ENCODE assay signal across 30 mouse cellular contexts in genomic region chr3:28350147-28350801, GRCm38 (mm10).
DNase-seq lines count a peak whose midpoint lies in the region; ATAC-seq and TF ChIP-seq lines count a peak whose summit lies in the region.
"Had no signal": no experiment of that assay in that cellular context is flagged by ENCODE, and none has a peak within 500 bp of the region (broad histone marks: within the 10 kb centered on the region; RNA-seq: fewer than 3 reads in every experiment).

No protein-coding gene starts in this region.

- WGBS in heart, embryonic 12.5 days, result 68% methylated on average over 10 of the region's 10 CpGs
- 70% methylated on average over 10 of the region's 10 CpGs for WGBS in heart, embryonic 10.5 days
- 74% methylated on average over 10 of the region's 10 CpGs for WGBS in liver, adult 2 months
- WGBS in liver, postnatal 0 days (ENCODE audit: insufficient replicate concordance), result 65% methylated on average over 10 of the region's 10 CpGs
- 53% methylated on average over 10 of the region's 10 CpGs for WGBS in lung, postnatal 0 days

- H3K27ac ChIP-seq in heart, embryonic 12.5 days (ENCODE audit: poor library complexity, severe bottlenecking), result no peak overlapping the region
- no peak overlapping the region for H3K27ac ChIP-seq in heart, embryonic 10.5 days
- no peak overlapping the region for H3K27ac ChIP-seq in liver, adult 2 months (replicated peaks; ENCODE audit: insufficient read depth, low read depth, low read length)
- H3K27ac ChIP-seq in liver, postnatal 0 days (ENCODE audit: low read depth), result no peak overlapping the region
- H3K27ac ChIP-seq in lung, postnatal 0 days (ENCODE audit: low read length), result no peak overlapping the region
- H3K27ac ChIP-seq: hindbrain, embryonic 12.5 days; hindbrain, postnatal 0 days; kidney, postnatal 0 days; limb, embryonic 10.5 days; limb, embryonic 15.5 days; midbrain, embryonic 15.5 days; stomach, embryonic 15.5 days had no signal

- H3K27me3 ChIP-seq in heart, embryonic 12.5 days (replicated peaks), result no peaks in the 10 kb centered on the region
- no peaks in the 10 kb centered on the region for H3K27me3 ChIP-seq in heart, embryonic 10.5 days (ENCODE audit: insufficient read depth, poor library complexity, severe bottlenecking)
- no peaks in the 10 kb centered on the region for H3K27me3 ChIP-seq in liver, adult 2 months (ENCODE audit: control insufficient read depth, insufficient read depth, low read length)
- H3K27me3 ChIP-seq in liver, postnatal 0 days (ENCODE audit: insufficient read depth, low read length), result no peaks in the 10 kb centered on the region
- no peaks in the 10 kb centered on the region for H3K27me3 ChIP-seq in lung, postnatal 0 days (replicated peaks; ENCODE audit: insufficient read depth, low read length)
- H3K27me3 ChIP-seq: hindbrain, embryonic 12.5 days; limb, embryonic 15.5 days; midbrain, embryonic 15.5 days; Patski; stomach, embryonic 15.5 days had no signal

- no peak overlapping the region for H3K9ac ChIP-seq in heart, embryonic 12.5 days
- no peak overlapping the region for H3K9ac ChIP-seq in liver, adult 2 months (ENCODE audit: low read depth, low read length)
- H3K9ac ChIP-seq in liver, postnatal 0 days (replicated peaks), result no peak overlapping the region
- H3K9ac ChIP-seq in lung, postnatal 0 days (replicated peaks; ENCODE audit: low read depth), result no peak overlapping the region
- H3K9ac ChIP-seq: hindbrain, embryonic 12.5 days; limb, embryonic 15.5 days; midbrain, embryonic 15.5 days; stomach, embryonic 15.5 days had no signal

- no peak overlapping the region for H3K4me2 ChIP-seq in heart, embryonic 12.5 days
- H3K4me2 ChIP-seq in liver, postnatal 0 days (ENCODE audit: low read depth, low read length), result no peak overlapping the region
- no peak overlapping the region for H3K4me2 ChIP-seq in lung, postnatal 0 days (replicated peaks; ENCODE audit: low read depth, low read length)
- H3K4me2 ChIP-seq: hindbrain, embryonic 12.5 days; limb, embryonic 15.5 days; midbrain, embryonic 15.5 days; stomach, embryonic 15.5 days had no signal

- no peak for DNase-seq in heart, embryonic 10.5 days (ENCODE audit: low spot score)
- DNase-seq in liver, adult 2 months (ENCODE audit: extremely low read depth, low read depth, low spot score), result peak; percentile 8
- no peak for DNase-seq in liver, postnatal 0 days
- peak; percentile 51 for DNase-seq in lung, postnatal 0 days (ENCODE audit: low spot score)
- no peak for DNase-seq in lung, postnatal 10 days
- no peak for DNase-seq in gastrocnemius, adult 18-20 months (ENCODE audit: low spot score)
- DNase-seq: adrenal gland, postnatal 10 days; B cell, adult 2 months; cerebellum, adult 8-10 months; cerebellum, postnatal 25 days; gastrocnemius, postnatal 14 days; heart, adult 18-20 months; heart, postnatal 36 days; kidney, adult 8-10 months; kidney, postnatal 4 days; lung, adult 2 months; right cerebral cortex, postnatal 25 days had no signal

- TF ChIP-seq CTCF in liver, adult 2 months (IDR thresholded peaks at IDR 0.05; ENCODE audit: low read depth, low read length), result no peak
- TF ChIP-seq CTCF in liver, postnatal 0 days (IDR thresholded peaks at IDR 0.05; ENCODE audit: low read depth), result no peak
- no peak for TF ChIP-seq CTCF in lung, postnatal 0 days (IDR thresholded peaks at IDR 0.05)

- TF ChIP-seq POLR2A in liver, adult 2 months (IDR thresholded peaks at IDR 0.05; ENCODE audit: extremely low read depth, insufficient read depth, low read length), result no peak

- no peaks in the 10 kb centered on the region for H3K4me1 ChIP-seq in heart, embryonic 12.5 days (replicated peaks)
- H3K4me1 ChIP-seq in heart, embryonic 10.5 days, result no peaks in the 10 kb centered on the region
- no peaks in the 10 kb centered on the region for H3K4me1 ChIP-seq in liver, adult 2 months (ENCODE audit: control insufficient read depth, insufficient read depth, low read length)
- no peaks in the 10 kb centered on the region for H3K4me1 ChIP-seq in liver, postnatal 0 days (ENCODE audit: insufficient read depth)
- H3K4me1 ChIP-seq in lung, postnatal 0 days (ENCODE audit: insufficient read depth, low read depth, low read length), result peaks cover 3% of the 10 kb centered on the region; the same call in 1 of the 2 replicates
- H3K4me1 ChIP-seq: hindbrain, embryonic 12.5 days; limb, embryonic 15.5 days; midbrain, embryonic 15.5 days; stomach, embryonic 15.5 days had no signal

- no peak for TF ChIP-seq EP300 in liver, postnatal 0 days (IDR thresholded peaks at IDR 0.05; ENCODE audit: low read depth)
- no peak for TF ChIP-seq EP300 in lung, postnatal 0 days (IDR thresholded peaks at IDR 0.05)

- H3K9me3 ChIP-seq in heart, embryonic 12.5 days (replicated peaks), result no peaks in the 10 kb centered on the region
- H3K9me3 ChIP-seq in heart, embryonic 10.5 days, result no peaks in the 10 kb centered on the region
- H3K9me3 ChIP-seq in liver, postnatal 0 days (ENCODE audit: low read length), result no peaks in the 10 kb centered on the region
- no peaks in the 10 kb centered on the region for H3K9me3 ChIP-seq in lung, postnatal 0 days (ENCODE audit: low read length)
- H3K9me3 ChIP-seq: G1E; hindbrain, embryonic 12.5 days; limb, embryonic 10.5 days; limb, embryonic 15.5 days; midbrain, embryonic 15.5 days; stomach, embryonic 15.5 days had no signal

- H3K4me3 ChIP-seq in heart, embryonic 12.5 days, result no peak overlapping the region
- H3K4me3 ChIP-seq in heart, embryonic 10.5 days, result no peak overlapping the region
- no peak overlapping the region for H3K4me3 ChIP-seq in liver, adult 2 months (ENCODE audit: insufficient read depth, low read depth, low read length)
- no peak overlapping the region for H3K4me3 ChIP-seq in liver, postnatal 0 days (ENCODE audit: low read depth, low read length)
- no peak overlapping the region for H3K4me3 ChIP-seq in lung, postnatal 0 days (ENCODE audit: low read depth, low read length)
- H3K4me3 ChIP-seq: hindbrain, embryonic 12.5 days; limb, embryonic 10.5 days; limb, embryonic 15.5 days; midbrain, embryonic 15.5 days; stomach, embryonic 15.5 days had no signal

- H3K36me3 ChIP-seq in heart, embryonic 12.5 days, result no peaks in the 10 kb centered on the region
- H3K36me3 ChIP-seq in heart, embryonic 10.5 days, result no peaks in the 10 kb centered on the region
- no peaks in the 10 kb centered on the region for H3K36me3 ChIP-seq in liver, adult 2 months (ENCODE audit: control insufficient read depth, insufficient read depth, low read length)
- H3K36me3 ChIP-seq in liver, postnatal 0 days (replicated peaks; ENCODE audit: insufficient read depth, low read length), result no peaks in the 10 kb centered on the region
- no peaks in the 10 kb centered on the region for H3K36me3 ChIP-seq in lung, postnatal 0 days (ENCODE audit: insufficient read depth, low read length)
- H3K36me3 ChIP-seq: G1E; hindbrain, embryonic 12.5 days; limb, embryonic 10.5 days; limb, embryonic 15.5 days; midbrain, embryonic 15.5 days; stomach, embryonic 15.5 days had no signal

- ATAC-seq in heart, embryonic 12.5 days (ENCODE audit: insufficient number of reproducible peaks, low FRiP score), result peak; percentile 64
- ATAC-seq in liver, postnatal 0 days, result no peak
- no peak; the same call in 1 of the 2 replicates for ATAC-seq in lung, postnatal 0 days
- ATAC-seq in granulocyte monocyte progenitor cell, adult 5-6 weeks (replicated peaks; ENCODE audit: poor library complexity, severe bottlenecking), result peak; percentile 30; the same call in 1 of the 2 replicates
- ATAC-seq: forebrain, embryonic 16.5 days; hindbrain, postnatal 0 days; intestine, embryonic 16.5 days; midbrain, embryonic 15.5 days; Patski had no signal

- no peaks in the 10 kb centered on the region for H3K79me2 ChIP-seq in liver, adult 2 months (ENCODE audit: control insufficient read depth, insufficient read depth, low read length)

Comparison
In these comparisons a context has a peak if more than half of its experiments do, and no peak if none do; other contexts are left out.
1. DNase-seq: peak in liver, adult 2 months (single experiment) and lung, postnatal 0 days (single experiment); none in heart, embryonic 10.5 days (single experiment), liver, postnatal 0 days (single experiment), lung, postnatal 10 days (single experiment) and gastrocnemius, adult 18-20 months (single experiment).
2. ATAC-seq: peak in heart, embryonic 12.5 days (single experiment) and granulocyte monocyte progenitor cell, adult 5-6 weeks (single experiment); none in liver, postnatal 0 days (single experiment) and lung, postnatal 0 days (single experiment).